Mouse (Mus musculus): ENCODE measurements around the gene Tbxas1. TPM values are rescaled to one million over a fixed set of nuclear protein-coding genes. Genes with fewer than 3 reads are reported as not detected.

Tbxas1 gene
- polyA plus RNA-seq, 1 experiment from 2014 or later, result 2.5 TPM

GRCm38 (mm10) chr6:39106812-39107211, 231.6 kb downstream of the Tbxas1 start:
- no peak for DNase-seq (ENCODE audit: low spot score)

- no peak for DNase-seq (ENCODE audit: low spot score)
Measured at GRCm38 (mm10) chr6:39112701-39113100, 237.5 kb downstream of the Tbxas1 start.

- no peak for DNase-seq (ENCODE audit: low spot score)
Measured at GRCm38 (mm10) chr6:39113141-39113540, 237.9 kb downstream of the Tbxas1 start.

GRCm38 (mm10) chr6:39115438-39115837, 240.2 kb downstream of the Tbxas1 start:
- DNase-seq (ENCODE audit: low spot score), result no peak

- DNase-seq (ENCODE audit: low spot score), result peak; percentile 64
Measured at GRCm38 (mm10) chr6:39117584-39118455, 242.6 kb downstream of the Tbxas1 start, which contains the start of gene Parp12. Parp12 (minus strand) TSS chr6:39118349.

GRCm38 (mm10) chr6:39118456-39118881, 243.3 kb downstream of the Tbxas1 start:
- no peak for DNase-seq (ENCODE audit: low spot score)

- no peak for DNase-seq (ENCODE audit: low spot score)
Measured at GRCm38 (mm10) chr6:39120685-39121084, 245.5 kb downstream of the Tbxas1 start.

- no peak for DNase-seq (ENCODE audit: low spot score)
Measured at GRCm38 (mm10) chr6:39124719-39125118, 249.5 kb downstream of the Tbxas1 start.

- no peak for DNase-seq (ENCODE audit: low spot score)
Measured at GRCm38 (mm10) chr6:39131480-39131879, 256.3 kb downstream of the Tbxas1 start.

GRCm38 (mm10) chr6:39132556-39132955, 257.4 kb downstream of the Tbxas1 start:
- DNase-seq (ENCODE audit: low spot score), result no peak

Other genes starting within 250 kb of the Tbxas1 start
- 0.17 TPM in 2 replicates for gene Klrg2, start 238.2 kb upstream of the Tbxas1 start, polyA plus RNA-seq (2015; fragmentation: Nextera tagmentation; extraction: Ambion mirVana)
- gene Clec2l, start 212.3 kb upstream of the Tbxas1 start, polyA plus RNA-seq (2015; fragmentation: Nextera tagmentation; extraction: Ambion mirVana), result 0.27 and 0.31 TPM in 2 replicates
- 3.1 and 7.1 TPM in 2 replicates for gene Hipk2, start 761 bp downstream of the Tbxas1 start, polyA plus RNA-seq (2015; fragmentation: Nextera tagmentation; extraction: Ambion mirVana)
- 10.3 and 10.8 TPM in 2 replicates for gene Parp12, start 242.9 kb downstream of the Tbxas1 start, polyA plus RNA-seq (2015; fragmentation: Nextera tagmentation; extraction: Ambion mirVana)

All from thymus, postnatal 0 days (tissue).